Mouse (Mus musculus) midbrain, embryonic 14.5 days (tissue): ENCODE measurements around the gene Eva1a. TPM values are rescaled to one million over a fixed set of nuclear protein-coding genes. Genes with fewer than 3 reads are reported as not detected.
A peak's percentile ranks its signal among the peaks of the same experiment; 100 is the strongest.

Source experiments
- ATAC-seq: fragments of 200-750 bp; cut with Nextera tagmentation; 2 replicates; pipeline ENCODE4 v1.8.0; 2017; ENCODE audit warnings: moderate number of reproducible peaks, moderate library complexity; ENCODE audit not compliant: low FRiP score, low TSS enrichment
- DNase-seq: peaks from one replicate; pipeline ENCODE4 v3.0.0-alpha.2; 2015
- H3K27ac ChIP-seq: fragments of 300-500 bp; sonication (generic); replicated peaks from 2 replicates; pipeline ENCODE4 v1.5.1; 2014; ENCODE audit warnings: mild to moderate bottlenecking, low read depth, low read length, moderate library complexity
- H3K27me3 ChIP-seq: fragments of 300-500 bp; sonication (generic); 2 replicates; pipeline ENCODE4 v1.6.1; 2014; ENCODE audit warnings: low read length, control low read depth, mixed read lengths; ENCODE audit not compliant: control insufficient read depth, insufficient read depth
- H3K36me3 ChIP-seq: fragments of 300-500 bp; sonication (generic); 2 replicates; pipeline ENCODE4 v1.6.1; 2014; ENCODE audit warnings: low read length, control low read depth; ENCODE audit not compliant: control insufficient read depth, insufficient read depth
- H3K4me1 ChIP-seq: fragments of 300-500 bp; sonication (generic); 2 replicates; pipeline ENCODE4 v1.6.1; 2014; ENCODE audit warnings: mild to moderate bottlenecking, antibody characterized with exemption, low read length, control low read depth; ENCODE audit not compliant: control insufficient read depth, insufficient read depth
- H3K4me2 ChIP-seq: fragments of 300-500 bp; sonication (generic); 2 replicates; pipeline ENCODE4 v1.6.1; 2014; ENCODE audit warnings: mild to moderate bottlenecking, low read length, moderate library complexity
- H3K4me3 ChIP-seq: fragments of 300-500 bp; sonication (generic); replicated peaks from 2 replicates; pipeline ENCODE4 v1.5.1; 2014; ENCODE audit warnings: low read depth, low read length
- H3K9ac ChIP-seq: fragments of 300-500 bp; sonication (generic); replicated peaks from 2 replicates; pipeline ENCODE4 v1.6.1; 2014; ENCODE audit warnings: mild to moderate bottlenecking, low read length, moderate library complexity
- H3K9me3 ChIP-seq: fragments of 300-500 bp; sonication (generic); 2 replicates; pipeline ENCODE4 v1.6.1; 2016; ENCODE audit warnings: low read length, control low read depth, mixed read lengths; ENCODE audit not compliant: control insufficient read depth
- WGBS: fragments of 180-500 bp; shearing (Covaris S2); extraction: QIAGEN DNeasy Blood & Tissue Kit; methylation state at CpG from one replicate; pipeline ENCODE4 v1.1.7; 2014; 5-methylcytosine and 5-hydroxymethylcytosine counted together
- polyA plus RNA-seq: library from polyadenylated mRNA; unstranded; fragments of >200 nt; fragmentation: Nextera tagmentation; extraction: Ambion mirVana; gene quantifications from 2 replicates; pipeline ENCODE4 v1.2.1, GENCODE M21; 2014

Eva1a gene
- polyA plus RNA-seq, 1 experiment from 2014 or later: 0.63 TPM

GRCm38 (mm10) chr6:82110473-82110872 lies 69.6 kb downstream of the Eva1a start:
- Histone ChIP-seq H3K27ac (no peak overlapping the region), H3K9ac (no peak overlapping the region), H3K9me3 (no peaks in the 10 kb centered on the region), H3K4me1 (no peaks in the 10 kb centered on the region), H3K4me2 (no peak overlapping the region), H3K27me3 (no peaks in the 10 kb centered on the region), H3K4me3 (no peak overlapping the region), H3K36me3 (no peaks in the 10 kb centered on the region)
- WGBS: 85% methylated on average over 7 of the region's 7 CpGs
- DNase-seq: no peak
- no peak for ATAC-seq

GRCm38 (mm10) chr6:82111111-82111510 lies 70.3 kb downstream of the Eva1a start:
- DNase-seq (no peak), ATAC-seq (no peak)
- Histone ChIP-seq H3K4me3 (no peak overlapping the region), H3K9ac (no peak overlapping the region), H3K9me3 (no peaks in the 10 kb centered on the region), H3K27ac (no peak overlapping the region), H3K4me1 (no peaks in the 10 kb centered on the region), H3K4me2 (no peak overlapping the region), H3K36me3 (no peaks in the 10 kb centered on the region), H3K27me3 (no peaks in the 10 kb centered on the region)
- 88% methylated on average over 1 of the region's 1 CpGs for WGBS

GRCm38 (mm10) chr6:82111540-82111939 lies 70.7 kb downstream of the Eva1a start:
- H3K9ac ChIP-seq: no peak overlapping the region
- H3K27ac ChIP-seq: no peak overlapping the region
- H3K27me3 ChIP-seq: no peaks in the 10 kb centered on the region
- no peaks in the 10 kb centered on the region for H3K4me1 ChIP-seq
- WGBS: 80% methylated on average over 3 of the region's 3 CpGs
- no peaks in the 10 kb centered on the region for H3K9me3 ChIP-seq
- H3K4me2 ChIP-seq: no peak overlapping the region
- no peak for ATAC-seq
- no peaks in the 10 kb centered on the region for H3K36me3 ChIP-seq
- H3K4me3 ChIP-seq: no peak overlapping the region
- no peak for DNase-seq

GRCm38 (mm10) chr6:82112127-82113090 lies 71.6 kb downstream of the Eva1a start:
- no peaks in the 10 kb centered on the region for H3K36me3 ChIP-seq
- ATAC-seq: no peak
- no peak overlapping the region for H3K4me3 ChIP-seq
- H3K9ac ChIP-seq: no peak overlapping the region
- 62% methylated on average over 14 of the region's 14 CpGs for WGBS
- no peak for DNase-seq
- no peaks in the 10 kb centered on the region for H3K27me3 ChIP-seq
- no peaks in the 10 kb centered on the region for H3K4me1 ChIP-seq
- no peak overlapping the region for H3K27ac ChIP-seq
- H3K4me2 ChIP-seq: no peak overlapping the region
- H3K9me3 ChIP-seq: no peaks in the 10 kb centered on the region

GRCm38 (mm10) chr6:82115335-82115965 lies 74.6 kb downstream of the Eva1a start:
- ATAC-seq: no peak
- H3K4me2 ChIP-seq: no peak overlapping the region
- no peak for DNase-seq
- no peaks in the 10 kb centered on the region for H3K27me3 ChIP-seq
- H3K27ac ChIP-seq: no peak overlapping the region
- H3K9ac ChIP-seq: no peak overlapping the region
- no peaks in the 10 kb centered on the region for H3K4me1 ChIP-seq
- no peaks in the 10 kb centered on the region for H3K9me3 ChIP-seq
- H3K36me3 ChIP-seq: no peaks in the 10 kb centered on the region
- 81% methylated on average over 3 of the region's 3 CpGs for WGBS
- no peak overlapping the region for H3K4me3 ChIP-seq

- ATAC-seq (no peak), DNase-seq (no peak)
- Histone ChIP-seq H3K27me3 (no peaks in the 10 kb centered on the region), H3K9ac (no peak overlapping the region), H3K4me1 (no peaks in the 10 kb centered on the region), H3K4me3 (no peak overlapping the region), H3K4me2 (no peak overlapping the region), H3K9me3 (no peaks in the 10 kb centered on the region), H3K36me3 (no peaks in the 10 kb centered on the region), H3K27ac (no peak overlapping the region)
- 76% methylated on average over 3 of the region's 3 CpGs for WGBS
Observed at GRCm38 (mm10) chr6:82116176-82116575, 75.3 kb downstream of the Eva1a start.

- no peak for ATAC-seq
- no peak overlapping the region for H3K9ac ChIP-seq
- no peaks in the 10 kb centered on the region for H3K36me3 ChIP-seq
- H3K9me3 ChIP-seq: no peaks in the 10 kb centered on the region
- no peak overlapping the region for H3K4me3 ChIP-seq
- 89% methylated on average over 5 of the region's 5 CpGs for WGBS
- H3K27me3 ChIP-seq: no peaks in the 10 kb centered on the region
- H3K4me2 ChIP-seq: no peak overlapping the region
- no peak for DNase-seq
- no peaks in the 10 kb centered on the region for H3K4me1 ChIP-seq
- H3K27ac ChIP-seq: no peak overlapping the region
Observed at GRCm38 (mm10) chr6:82117871-82118270, 77.0 kb downstream of the Eva1a start.

- WGBS: 22% methylated on average over 16 of the region's 16 CpGs
- no peaks in the 10 kb centered on the region for H3K4me1 ChIP-seq
- H3K36me3 ChIP-seq: no peaks in the 10 kb centered on the region
- H3K4me2 ChIP-seq: peak overlapping the region; percentile 39
- H3K27ac ChIP-seq: no peak overlapping the region
- no peaks in the 10 kb centered on the region for H3K27me3 ChIP-seq
- H3K9me3 ChIP-seq: no peaks in the 10 kb centered on the region
- DNase-seq (peak; percentile 82), ATAC-seq (peak; percentile 50; the same call in 1 of the 2 replicates)
- H3K4me3 ChIP-seq: 0 out of 2 replicates have a peak overlapping the region, but pooled peaks have one; percentile 11
- peak overlapping the region; percentile 17; the same call in 1 of the 2 replicates for H3K9ac ChIP-seq
Observed at GRCm38 (mm10) chr6:82119322-82120162, 78.7 kb downstream of the Eva1a start.
